Mouse (Mus musculus): ENCODE measurements around the gene Gm3127. TPM values are rescaled to one million over a fixed set of nuclear protein-coding genes. Genes with fewer than 3 reads are reported as not detected.

Gm3127 gene
- not detected for total RNA-seq (2023)

DNA sequence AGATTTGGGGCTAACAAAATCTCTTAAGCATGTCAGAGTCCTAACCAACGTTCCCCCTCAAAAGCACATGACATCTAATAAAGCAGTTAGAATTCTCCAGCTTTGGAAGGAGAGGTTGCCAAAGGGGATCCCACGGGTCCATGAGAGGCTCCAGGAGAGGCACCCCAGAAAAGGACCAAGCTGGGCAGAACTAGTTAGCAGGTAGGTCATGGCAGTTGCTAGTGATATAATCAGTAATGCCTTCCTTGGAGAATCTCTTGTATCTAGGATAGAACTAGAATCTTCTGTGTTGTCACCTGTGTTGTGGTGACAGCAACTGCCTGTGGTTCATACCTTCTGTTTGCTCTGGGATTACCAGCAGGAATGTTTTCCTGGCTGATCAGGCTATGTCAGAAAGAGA lies at the start of gene Gm3127:
Gm3127 (plus strand) TSS at position 301 of the 400 bp plus-strand sequence.

DNA sequence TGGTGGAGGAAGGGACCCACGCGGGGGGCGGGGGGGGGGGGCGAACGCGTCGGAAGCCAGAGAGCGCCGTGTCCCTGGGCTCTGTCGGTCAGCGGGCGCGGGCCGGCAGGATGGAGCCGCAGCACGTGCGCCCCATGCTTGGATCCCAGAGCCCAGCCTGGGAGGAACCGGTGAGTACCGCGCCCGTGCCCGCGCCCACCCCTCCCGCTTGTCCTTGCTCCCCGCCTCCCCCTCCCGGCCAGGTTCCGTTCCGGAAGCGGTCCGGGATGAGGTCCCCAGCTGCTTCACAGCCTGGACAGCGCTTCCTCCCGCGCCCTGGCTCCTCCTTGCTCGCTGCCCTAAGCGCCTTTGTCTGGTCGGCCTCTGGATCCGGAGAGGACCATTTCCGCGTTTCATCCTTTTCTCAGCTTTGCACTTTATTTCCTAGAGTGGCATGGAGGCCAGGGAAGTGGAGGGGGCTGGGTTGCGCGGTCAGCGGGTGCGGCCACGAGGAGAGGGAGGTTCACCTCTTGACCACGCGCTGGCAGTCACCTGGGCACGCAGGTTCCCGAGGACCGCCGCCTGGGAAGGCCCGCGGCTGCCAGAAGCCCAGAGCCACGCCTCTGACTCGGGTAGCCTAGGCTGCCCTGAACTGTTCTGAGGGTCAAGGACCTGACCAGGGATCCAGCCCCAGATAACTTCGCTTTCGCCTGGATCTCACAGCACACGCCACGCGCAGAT lies 17.8 kb downstream of the Gm3127 start, which contains the start of gene Gm2974:
Gm2974 (plus strand) TSS at position 86 of the 720 bp plus-strand sequence.

Other genes starting within 250 kb of the Gm3127 start
- not detected for gene Gm3029, start 233.3 kb upstream of the Gm3127 start, total RNA-seq (2023)
- under 1 TPM in 1 of 2 experiments, not detected in 1; 0.89 TPM for gene Gm3095, start 201.5 kb upstream of the Gm3127 start, total RNA-seq (2023)
- not detected for gene Gm3099, start 166.6 kb upstream of the Gm3127 start, total RNA-seq (2023)
- gene Gm5796, start 141.1 kb upstream of the Gm3127 start, total RNA-seq (2023), result not detected
- not detected for gene Gm3115, start 80.9 kb upstream of the Gm3127 start, total RNA-seq (2023)
- 1 to 10 TPM in 1 of 2 experiments, not detected in 1; 2.4 TPM for gene Gm8108, start 54.5 kb upstream of the Gm3127 start, total RNA-seq (2023)
- not detected for gene Gm2974, start 17.5 kb downstream of the Gm3127 start, total RNA-seq (2023)
- not detected for gene Gm3138, start 84.6 kb downstream of the Gm3127 start, total RNA-seq (2023)
- gene Gm3149, start 152.3 kb downstream of the Gm3127 start, total RNA-seq (2023), result not detected
- not detected for gene 2610042L04Rik, start 169.7 kb downstream of the Gm3127 start, total RNA-seq (2023)
- gene Gm3159, start 232.5 kb downstream of the Gm3127 start, total RNA-seq (2023), result not detected

Data from T-cell, adult 66 days (primary cell).